Mouse (Mus musculus) forelimb bud, embryonic 11.5 days (tissue): ENCODE measurements around the gene Lta.
A peak's percentile ranks its signal among the peaks of the same experiment; 100 is the strongest.

ENCODE experiments used
- DNase-seq: peaks from one replicate; pipeline ENCODE4 v3.0.0-alpha.2; 2012; ENCODE audit warnings: low read depth, low spot score

Lta gene

GRCm38 (mm10) chr17:35185639-35186611 is 19.2 kb downstream of the Lta start:
- peak; percentile 58 for DNase-seq

- DNase-seq: no peak
Observed at GRCm38 (mm10) chr17:35180093-35180492, 25.1 kb downstream of the Lta start.

GRCm38 (mm10) chr17:35178528-35178927 is 26.6 kb downstream of the Lta start:
- DNase-seq: peak; percentile 72

- no peak for DNase-seq
Observed at GRCm38 (mm10) chr17:35175968-35176367, 29.2 kb downstream of the Lta start, which contains the start of gene Aif1. Aif1 (minus strand) TSS chr17:35176068.

GRCm38 (mm10) chr17:35175382-35175781 is 29.8 kb downstream of the Lta start:
- DNase-seq: no peak

GRCm38 (mm10) chr17:35174201-35174977 is 30.8 kb downstream of the Lta start:
- no peak for DNase-seq

GRCm38 (mm10) chr17:35173329-35173728 is 31.8 kb downstream of the Lta start:
- DNase-seq: no peak

GRCm38 (mm10) chr17:35172445-35173234 is 32.5 kb downstream of the Lta start:
- no peak for DNase-seq

- peak; percentile 68 for DNase-seq
Observed at GRCm38 (mm10) chr17:35168541-35169207, 36.5 kb downstream of the Lta start.

GRCm38 (mm10) chr17:35167794-35168193 is 37.4 kb downstream of the Lta start:
- DNase-seq: no peak

GRCm38 (mm10) chr17:35166352-35167035 is 38.7 kb downstream of the Lta start:
- DNase-seq: peak; percentile 78

GRCm38 (mm10) chr17:35165451-35166155 is 39.5 kb downstream of the Lta start:
- DNase-seq: no peak

GRCm38 (mm10) chr17:35164568-35165450 is 40.3 kb downstream of the Lta start, which contains the start of gene Prrc2a:
Prrc2a (minus strand) TSS chr17:35164897.
- peak; percentile 99 for DNase-seq

- no peak for DNase-seq
Observed at GRCm38 (mm10) chr17:35164218-35164567, 41.0 kb downstream of the Lta start.

GRCm38 (mm10) chr17:35163326-35164081 is 41.6 kb downstream of the Lta start:
- no peak for DNase-seq

- no peak for DNase-seq
Observed at GRCm38 (mm10) chr17:35162730-35163129, 42.4 kb downstream of the Lta start.

- no peak for DNase-seq
Observed at GRCm38 (mm10) chr17:35162121-35162520, 43.0 kb downstream of the Lta start.

GRCm38 (mm10) chr17:35161421-35161820 is 43.7 kb downstream of the Lta start:
- DNase-seq: no peak
